Mouse (Mus musculus): Measurements from ENCODE around the gene Pde4d. TPM values are rescaled to one million over a fixed set of nuclear protein-coding genes. Genes with fewer than 3 reads are reported as not detected.

Gene Pde4d
- polyA plus RNA-seq, 1 experiment from 2014 or later = 3.4 TPM

- DNase-seq (ENCODE audit: low read depth, low spot score) = peak; percentile 54
- TF ChIP-seq CTCF (IDR thresholded peaks at IDR 0.05) = peak; percentile 70
- in situ Hi-C loops (cut with MboI; ENCODE audit: low pct_unique_long_range_greater_than_20kb) = no loop called here
- CTCF ChIA-PET = interaction anchor here (0.8 to 1.0 kb wide), 2 partner anchors 21 to 422 kb away, joined by 3 read pairs; no protein-coding TSS in a partner anchor
- POLR2A ChIA-PET = no interaction called here
- ATAC-seq = peak; percentile 82
- H3K27me3 ChIP-seq = peaks cover 4% of the 10 kb centered on the region
These were observed 363.2 kb downstream of the Pde4d start for GRCm38 (mm10) chr13:108812956-108813355.

- POLR2A ChIA-PET = no interaction called here
- in situ Hi-C loops (cut with MboI; ENCODE audit: low pct_unique_long_range_greater_than_20kb) = no loop called here
- DNase-seq (ENCODE audit: low read depth, low spot score) (no peak), ATAC-seq (no peak)
- TF ChIP-seq CTCF (IDR thresholded peaks at IDR 0.05) = no peak
- CTCF ChIA-PET = interaction anchor here (1.0 kb wide), 1 partner anchor 108 kb away, joined by 3 read pairs; no protein-coding TSS in a partner anchor
- H3K27me3 ChIP-seq = peaks cover 8% of the 10 kb centered on the region
These were observed 370.2 kb downstream of the Pde4d start for GRCm38 (mm10) chr13:108819846-108820408.

GRCm38 (mm10) chr13:108820487-108820886, 370.7 kb downstream of the Pde4d start:
- TF ChIP-seq CTCF (IDR thresholded peaks at IDR 0.05) = no peak
- ChIA-PET CTCF (interaction anchor here (1.0 kb wide), 1 partner anchor 107 kb away, joined by 3 read pairs; no protein-coding TSS in a partner anchor), POLR2A (no interaction called here)
- no peak for ATAC-seq
- DNase-seq (ENCODE audit: low read depth, low spot score) = no peak
- H3K27me3 ChIP-seq = peaks cover 8% of the 10 kb centered on the region
- in situ Hi-C loops (cut with MboI; ENCODE audit: low pct_unique_long_range_greater_than_20kb) = no loop called here

- CTCF ChIA-PET = interaction anchor here (0.7 to 1.0 kb wide), 2 partner anchors 14 to 106 kb away, joined by 3 read pairs; no protein-coding TSS in a partner anchor
- DNase-seq (ENCODE audit: low read depth, low spot score) = no peak
- in situ Hi-C loops (cut with MboI; ENCODE audit: low pct_unique_long_range_greater_than_20kb) = no loop called here
These were observed 371.5 kb downstream of the Pde4d start for GRCm38 (mm10) chr13:108821270-108821669.

GRCm38 (mm10) chr13:108824638-108825310, 375.0 kb downstream of the Pde4d start:
- ATAC-seq (no peak), DNase-seq (ENCODE audit: low read depth, low spot score) (no peak)
- ChIA-PET CTCF (no interaction called here), POLR2A (no interaction called here)
- in situ Hi-C loops (cut with MboI; ENCODE audit: low pct_unique_long_range_greater_than_20kb) = no loop called here
- peaks cover 4% of the 10 kb centered on the region for H3K27me3 ChIP-seq
- TF ChIP-seq CTCF (IDR thresholded peaks at IDR 0.05) = no peak

More at GRCm38 (mm10) chr13:108821270-108821669, 371.5 kb downstream of the Pde4d start:
- POLR2A ChIA-PET = no interaction called here
- TF ChIP-seq CTCF (IDR thresholded peaks at IDR 0.05) = no peak
- ATAC-seq = no peak
- peaks cover 4% of the 10 kb centered on the region for H3K27me3 ChIP-seq

- ATAC-seq (no peak), DNase-seq (ENCODE audit: low read depth, low spot score) (no peak)
- TF ChIP-seq CTCF (IDR thresholded peaks at IDR 0.05) = no peak
- in situ Hi-C loops (cut with MboI; ENCODE audit: low pct_unique_long_range_greater_than_20kb) = no loop called here
- CTCF ChIA-PET = no interaction called here
- POLR2A ChIA-PET = no interaction called here
- peaks cover 4% of the 10 kb centered on the region for H3K27me3 ChIP-seq
These were observed 375.8 kb downstream of the Pde4d start for GRCm38 (mm10) chr13:108825501-108825900.

- CTCF ChIA-PET = interaction anchor here (1.1 kb wide), 1 partner anchor 21 kb away, joined by 3 read pairs; no protein-coding TSS in a partner anchor
- ATAC-seq = no peak
- in situ Hi-C loops (cut with MboI; ENCODE audit: low pct_unique_long_range_greater_than_20kb) = no loop called here
- no peak for TF ChIP-seq CTCF (IDR thresholded peaks at IDR 0.05)
- POLR2A ChIA-PET = no interaction called here
- no peaks in the 10 kb centered on the region for H3K27me3 ChIP-seq
- DNase-seq (ENCODE audit: low read depth, low spot score) = no peak
These were observed 384.4 kb downstream of the Pde4d start for GRCm38 (mm10) chr13:108834197-108834596.

- ATAC-seq (no peak), DNase-seq (ENCODE audit: low read depth, low spot score) (no peak)
- no peaks in the 10 kb centered on the region for H3K27me3 ChIP-seq
- ChIA-PET POLR2A (no interaction called here), CTCF (no interaction called here)
- in situ Hi-C loops (cut with MboI; ENCODE audit: low pct_unique_long_range_greater_than_20kb) = no loop called here
- no peak for TF ChIP-seq CTCF (IDR thresholded peaks at IDR 0.05)
These were observed 386.6 kb downstream of the Pde4d start for GRCm38 (mm10) chr13:108836314-108836713.

- no peak for TF ChIP-seq CTCF (IDR thresholded peaks at IDR 0.05)
- in situ Hi-C loops (cut with MboI; ENCODE audit: low pct_unique_long_range_greater_than_20kb) = no loop called here
- H3K27me3 ChIP-seq = no peaks in the 10 kb centered on the region
- ATAC-seq (no peak), DNase-seq (ENCODE audit: low read depth, low spot score) (no peak)
- ChIA-PET CTCF (no interaction called here), POLR2A (no interaction called here)
These were observed 389.4 kb downstream of the Pde4d start for GRCm38 (mm10) chr13:108839142-108839541.

GRCm38 (mm10) chr13:108854090-108854489, 404.3 kb downstream of the Pde4d start:
- no peak for TF ChIP-seq CTCF (IDR thresholded peaks at IDR 0.05)
- POLR2A ChIA-PET = no interaction called here
- peaks cover 9% of the 10 kb centered on the region for H3K27me3 ChIP-seq
- ATAC-seq = no peak
- in situ Hi-C loops (cut with MboI; ENCODE audit: low pct_unique_long_range_greater_than_20kb) = no loop called here
- no peak for DNase-seq (ENCODE audit: low read depth, low spot score)
- CTCF ChIA-PET = no interaction called here

- in situ Hi-C loops (cut with MboI; ENCODE audit: low pct_unique_long_range_greater_than_20kb) = no loop called here
- ChIA-PET CTCF (no interaction called here), POLR2A (no interaction called here)
- H3K27me3 ChIP-seq = no peaks in the 10 kb centered on the region
- no peak for DNase-seq (ENCODE audit: low read depth, low spot score)
- ATAC-seq = no peak
- no peak for TF ChIP-seq CTCF (IDR thresholded peaks at IDR 0.05)
These were observed 407.2 kb downstream of the Pde4d start for GRCm38 (mm10) chr13:108856776-108857435.

Data from Patski (cell line).